8 mouse cellular contexts compared by ENCODE assay signal in genomic region chr4:136454850-136455260, GRCm38 (mm10). TPM values are rescaled to one million over a fixed set of nuclear protein-coding genes. Genes with fewer than 3 reads are reported as not detected.
A peak's percentile ranks its signal among the peaks of the same experiment; 100 is the strongest.
DNase-seq lines count a peak whose midpoint lies in the region; ATAC-seq and TF ChIP-seq lines count a peak whose summit lies in the region.

No protein-coding gene starts in this region.

- WGBS in lung, postnatal 0 days, result 1% methylated on average over 10 of the region's 10 CpGs

- H3K27ac ChIP-seq in lung, postnatal 0 days (ENCODE audit: low read length), result no peak overlapping the region

- TF ChIP-seq CTCF in lung, postnatal 0 days (IDR thresholded peaks at IDR 0.05), result peak; percentile 97

- H3K36me3 ChIP-seq in lung, postnatal 0 days (ENCODE audit: insufficient read depth, low read length), result no peaks in the 10 kb centered on the region

- ATAC-seq in frontal cortex, adult (ENCODE audit: low TSS enrichment), result peak; percentile 80
- peak; percentile 61 for ATAC-seq in lung, postnatal 0 days

- DNase-seq in MEL-GATA-1-ER (ENCODE audit: extremely low read depth, low read depth), result peak; percentile 42
- DNase-seq in cerebellum, adult 8-10 months, result peak; percentile 75
- peak; percentile 92 for DNase-seq in heart, postnatal 4 days
- DNase-seq in layer of hippocampus, adult 9-10 months (ENCODE audit: low spot score), result peak; percentile 69
- DNase-seq in lung, postnatal 0 days (ENCODE audit: low spot score), result peak; percentile 87
- peak; percentile 76 for DNase-seq in ovary, postnatal 36 days (ENCODE audit: low spot score)
- DNase-seq in urinary bladder, adult 18-20 months (ENCODE audit: low spot score in 2 of 2), result peak; percentile 62 to 72

- no peak for TF ChIP-seq EP300 in lung, postnatal 0 days (IDR thresholded peaks at IDR 0.05)

- H3K4me2 ChIP-seq in lung, postnatal 0 days (replicated peaks; ENCODE audit: low read depth, low read length), result peak overlapping the region; percentile 54

- no peaks in the 10 kb centered on the region for H3K9me3 ChIP-seq in lung, postnatal 0 days (ENCODE audit: low read length)

- H3K27me3 ChIP-seq in lung, postnatal 0 days (replicated peaks; ENCODE audit: insufficient read depth, low read length), result no peaks in the 10 kb centered on the region

- H3K4me3 ChIP-seq in lung, postnatal 0 days (ENCODE audit: low read depth, low read length), result peak overlapping the region; percentile 20

- peak overlapping the region; percentile 20; the same call in 1 of the 2 replicates for H3K9ac ChIP-seq in lung, postnatal 0 days (replicated peaks; ENCODE audit: low read depth)

- H3K4me1 ChIP-seq in lung, postnatal 0 days (ENCODE audit: insufficient read depth, low read depth, low read length), result no peaks in the 10 kb centered on the region; the same call in 1 of the 2 replicates

RNA-seq across cellular contexts. Expression of gene 6030445D17Rik, which starts 7.2 kb away (rescaled TPM):
- total RNA-seq in heart, postnatal 4 days (2021), result under 1 TPM; 0.34 to 0.45 TPM
- 0.36 and 0.78 TPM in 2 replicates for polyA plus RNA-seq in lung, postnatal 0 days (2015; fragmentation: Nextera tagmentation; extraction: Ambion mirVana)

RNA-seq across cellular contexts. Expression of gene Luzp1, which starts 14.7 kb away (rescaled TPM):
- 10 to 100 TPM; 58.4 to 62.3 TPM for total RNA-seq in heart, postnatal 4 days (2021)
- polyA plus RNA-seq in lung, postnatal 0 days (2015; fragmentation: Nextera tagmentation; extraction: Ambion mirVana), result 109 and 110 TPM in 2 replicates

RNA-seq across cellular contexts. Expression of gene Htr1d, which starts 31.5 kb away (rescaled TPM):
- total RNA-seq in heart, postnatal 4 days (2021), result not detected
- polyA plus RNA-seq in lung, postnatal 0 days (2015; fragmentation: Nextera tagmentation; extraction: Ambion mirVana), result 0.10 TPM in 1 of 2 replicates, not detected in the other

Comparison
In these comparisons a context has a peak if more than half of its experiments do, and no peak if none do; other contexts are left out.
1. DNase-seq: peak in every context shown above with its lines; median percentile 92 in heart, postnatal 4 days; 87 in lung, postnatal 0 days; 76 in ovary, postnatal 36 days; 75 in cerebellum, adult 8-10 months; 69 in layer of hippocampus, adult 9-10 months; 67 in urinary bladder, adult 18-20 months; 42 in MEL-GATA-1-ER.